Mouse (Mus musculus) embryo, embryonic 11.5 days (tissue): ENCODE results near the gene Flnb.

Source experiments
- DNase-seq: peaks from one replicate; pipeline ENCODE4 v3.0.0-alpha.2; 2012; ENCODE audit warnings: low read depth, low spot score

Flnb gene

DNA sequence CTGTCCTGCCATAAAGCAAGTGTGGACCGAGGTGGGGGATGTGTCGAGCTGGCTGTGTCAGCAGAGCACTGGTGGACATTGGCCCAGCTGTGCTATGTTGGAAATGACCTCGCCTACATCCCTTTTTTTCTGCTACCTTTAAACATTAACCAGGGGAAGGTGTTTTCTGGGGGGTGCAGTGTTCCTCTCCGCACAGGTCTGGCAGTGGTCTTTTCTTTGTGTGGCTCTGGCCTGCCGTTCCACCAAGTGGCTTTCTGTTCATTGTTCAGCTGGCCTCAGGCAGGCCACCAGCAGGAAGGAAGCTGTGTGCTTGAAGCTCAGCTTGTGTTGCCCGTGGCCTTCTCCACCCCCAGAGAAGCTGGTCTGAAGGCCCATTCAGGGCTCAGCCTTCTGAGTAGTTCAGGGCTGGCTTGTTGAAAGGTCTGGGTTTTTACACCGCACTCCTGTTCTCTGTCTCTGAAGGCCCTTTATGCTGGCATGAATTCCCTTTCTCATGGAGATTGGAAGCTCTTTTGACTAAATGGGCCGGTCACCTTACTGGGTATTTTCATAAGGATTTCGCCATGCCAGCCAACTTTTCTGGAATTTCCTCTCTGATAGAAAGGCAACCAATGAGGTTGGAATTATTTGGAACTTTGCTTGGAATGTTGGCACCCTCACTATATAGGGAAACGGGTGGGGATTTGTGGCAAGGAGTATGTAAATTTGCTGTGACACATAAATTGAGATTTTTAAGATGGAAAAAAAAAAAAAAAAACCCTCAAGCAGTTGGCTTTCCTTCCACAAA, 8.6 kb downstream of the Flnb start:
- DNase-seq: no peak

GRCm38 (mm10) chr14:7829181-7829580, 11.4 kb downstream of the Flnb start:
- no peak for DNase-seq

DNA sequence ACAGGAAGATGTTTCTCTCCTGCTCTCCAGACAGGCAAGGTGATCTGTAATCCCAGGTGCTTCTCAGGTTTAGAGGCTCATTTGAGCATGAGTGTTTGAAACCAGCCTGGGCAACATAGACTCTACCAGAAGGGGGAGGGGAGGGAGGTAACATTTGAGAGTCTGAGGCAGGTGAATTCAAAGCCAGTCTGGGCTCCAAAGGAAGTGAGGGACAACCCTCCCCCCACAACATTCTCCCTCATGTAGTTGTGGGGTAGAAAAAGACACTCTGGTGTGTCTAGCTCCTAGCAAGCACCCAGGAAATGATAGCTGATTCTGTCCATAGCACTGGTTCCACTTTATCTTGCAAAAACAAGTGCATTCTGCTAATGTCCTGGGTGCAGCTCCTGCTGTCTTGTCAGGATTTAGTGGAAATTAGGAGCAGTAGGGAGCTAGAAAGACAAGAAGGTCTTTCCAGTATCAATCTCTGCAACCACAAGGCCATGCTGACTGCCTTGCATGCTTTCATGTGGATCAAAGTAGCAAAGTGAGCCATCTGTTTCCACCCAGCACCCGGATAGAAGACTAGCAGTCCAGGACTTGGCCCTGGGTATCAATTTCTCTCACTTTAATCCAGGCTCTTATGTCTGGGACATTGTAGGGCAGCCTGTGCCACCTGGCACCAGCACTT, 14.1 kb downstream of the Flnb start:
- no peak for DNase-seq

DNA sequence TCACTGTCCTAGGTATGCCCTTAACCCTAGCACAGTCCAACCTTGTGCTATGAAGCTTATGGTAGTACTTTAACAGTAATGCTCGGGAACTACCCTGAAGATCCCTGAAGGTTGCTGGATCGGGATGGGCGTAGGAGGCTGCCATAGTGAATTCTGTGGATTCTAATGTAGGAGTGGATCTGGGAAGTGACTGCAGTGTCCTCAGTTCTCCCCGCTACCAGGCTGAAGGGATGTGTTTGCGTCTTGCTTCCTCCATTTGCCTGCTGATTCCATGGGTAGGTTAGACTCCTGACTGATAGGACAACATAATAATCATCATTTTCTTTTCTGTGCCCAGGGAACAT, 14.7 kb downstream of the Flnb start:
- DNase-seq: no peak

GRCm38 (mm10) chr14:7833458-7833857, 15.7 kb downstream of the Flnb start:
- no peak for DNase-seq

DNA sequence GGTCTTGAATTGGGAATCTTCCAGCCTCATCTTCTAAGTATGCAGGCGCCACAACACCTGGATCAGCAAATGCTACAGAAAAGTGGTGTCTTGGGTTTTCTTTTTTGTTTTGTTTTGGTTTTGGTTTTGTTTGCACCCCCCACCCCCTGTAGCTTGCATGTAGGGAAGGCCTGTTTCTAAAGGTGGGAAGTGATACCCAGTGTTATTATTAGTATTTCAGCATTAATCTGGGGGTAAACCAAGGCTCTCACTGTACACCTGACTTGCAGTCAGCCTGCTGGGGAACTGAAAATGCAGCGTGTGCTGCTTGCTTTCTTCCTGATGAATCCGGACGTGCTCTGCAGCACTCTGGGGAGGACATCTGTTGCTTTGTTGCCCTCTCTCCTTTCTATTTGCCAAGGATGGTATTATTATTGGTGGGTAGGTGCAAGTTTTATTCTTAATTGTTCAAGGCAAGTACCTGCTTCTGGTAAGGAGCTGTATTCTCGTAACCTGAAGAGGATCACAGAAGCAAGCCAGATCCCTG, 20.9 kb downstream of the Flnb start:
- DNase-seq: no peak

DNA sequence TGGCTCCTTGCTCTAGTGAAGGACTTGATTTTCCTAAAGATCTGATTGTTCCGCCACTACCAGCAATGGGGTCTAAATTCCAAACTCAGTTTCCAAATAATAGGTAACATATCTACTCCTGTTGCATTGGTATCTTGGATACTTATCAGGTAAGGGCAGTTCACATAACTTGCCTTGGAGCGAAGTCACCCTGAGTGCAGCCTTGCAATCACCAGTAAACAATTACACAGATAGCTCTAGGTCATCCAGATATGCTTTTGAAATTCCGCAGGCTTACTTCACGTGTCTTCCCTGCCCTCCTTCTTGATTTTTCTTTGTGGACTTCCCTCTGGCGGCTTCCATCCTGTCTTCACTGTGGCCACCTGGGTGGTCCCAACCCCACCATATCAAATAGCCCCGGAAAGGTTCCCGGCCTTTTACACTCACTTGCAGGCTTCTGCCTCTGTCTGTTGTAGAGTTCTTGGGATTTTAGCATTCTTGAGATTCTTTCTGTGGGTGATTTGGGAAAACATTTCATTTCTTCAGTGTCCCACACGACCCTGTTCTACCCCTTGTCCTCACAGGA, 22.3 kb downstream of the Flnb start:
- DNase-seq: no peak

- no peak for DNase-seq
Observed at GRCm38 (mm10) chr14:7842631-7843332, 25.0 kb downstream of the Flnb start.

- no peak for DNase-seq
Observed at GRCm38 (mm10) chr14:7846696-7847095, 28.9 kb downstream of the Flnb start.

GRCm38 (mm10) chr14:7847746-7848232, 30.0 kb downstream of the Flnb start:
- DNase-seq: no peak

GRCm38 (mm10) chr14:7850913-7851312, 33.2 kb downstream of the Flnb start:
- DNase-seq: no peak

GRCm38 (mm10) chr14:7851543-7852065, 33.8 kb downstream of the Flnb start:
- DNase-seq: no peak

DNA sequence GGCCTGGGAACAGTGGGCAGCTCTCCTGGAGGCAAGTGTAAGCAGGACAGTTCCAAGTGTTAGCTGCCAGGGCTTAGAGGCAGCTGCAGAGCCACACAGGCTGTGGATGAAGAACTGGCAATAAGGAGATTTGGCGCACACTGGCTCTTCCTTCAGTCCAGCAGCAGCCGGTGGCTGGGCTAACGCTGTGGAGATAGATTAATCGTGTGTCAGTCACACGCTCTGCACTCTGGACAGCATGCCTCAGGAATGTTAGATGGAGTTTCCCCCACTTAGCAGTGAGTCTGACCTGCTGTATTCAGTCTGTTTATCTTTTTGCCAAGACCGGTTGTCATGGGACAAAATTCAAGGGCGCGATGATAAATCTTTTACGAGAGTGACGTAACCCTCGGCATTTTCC, 35.9 kb downstream of the Flnb start:
- DNase-seq: no peak

GRCm38 (mm10) chr14:7854366-7854765, 36.6 kb downstream of the Flnb start:
- no peak for DNase-seq

- DNase-seq: no peak
Observed at GRCm38 (mm10) chr14:7855101-7855500, 37.3 kb downstream of the Flnb start.

DNA sequence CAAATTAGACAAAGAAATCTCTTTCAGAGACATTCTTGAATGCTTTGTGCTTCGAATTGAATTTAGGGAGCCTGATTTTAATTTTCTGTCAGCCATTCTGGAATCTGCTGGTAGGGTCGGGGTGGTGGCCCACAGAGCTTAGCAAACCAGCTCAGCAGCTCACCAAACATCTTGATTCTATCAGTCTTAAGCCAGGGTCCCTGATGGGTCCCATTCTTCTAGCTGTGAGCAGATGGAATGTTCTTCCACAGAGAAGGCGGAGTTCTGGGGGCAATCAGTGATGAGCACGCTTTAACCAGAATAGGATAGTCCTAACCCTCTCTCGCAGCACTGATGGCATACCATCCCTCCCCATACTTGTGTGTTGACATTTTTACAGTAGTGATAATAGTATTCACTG, 37.7 kb downstream of the Flnb start:
- DNase-seq: no peak

DNA sequence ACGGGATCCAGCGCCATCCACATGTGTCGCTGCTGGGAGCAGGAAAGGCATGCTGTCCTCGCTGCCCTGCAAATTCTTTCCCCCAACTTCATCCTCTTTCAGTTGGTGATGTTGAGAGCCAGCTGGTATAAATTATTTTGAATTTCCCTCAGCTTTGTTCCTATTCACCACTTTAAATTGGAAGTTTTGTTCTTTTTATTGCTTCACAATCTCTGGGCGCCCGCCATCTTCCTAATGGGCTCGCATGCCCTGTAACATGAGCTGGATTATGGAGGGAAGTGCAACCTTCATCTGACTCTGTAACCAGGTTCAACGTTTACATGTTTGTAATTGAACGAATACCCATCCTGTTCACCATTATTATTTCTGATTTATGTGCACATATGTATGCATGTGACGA, 38.6 kb downstream of the Flnb start:
- DNase-seq: no peak

DNA sequence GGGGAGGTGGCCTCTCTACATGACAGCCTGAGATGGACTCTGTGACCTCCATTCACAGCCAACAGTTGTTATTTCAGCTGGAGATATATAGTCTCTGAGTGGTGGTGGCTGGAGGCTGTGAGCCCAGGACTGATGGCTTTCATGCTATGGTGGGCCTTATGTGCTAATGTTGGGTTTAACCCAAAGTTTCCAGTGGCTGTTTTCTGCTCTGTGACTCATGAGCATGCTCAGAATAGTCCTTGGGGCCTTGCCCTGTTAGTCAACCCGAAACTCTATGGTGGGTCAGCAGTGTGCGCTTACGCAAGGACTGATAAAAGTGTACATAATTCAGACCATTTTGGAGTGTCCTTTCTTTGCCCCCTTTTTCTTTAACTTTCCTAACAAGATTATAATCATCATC, 40.1 kb downstream of the Flnb start:
- DNase-seq: no peak

DNA sequence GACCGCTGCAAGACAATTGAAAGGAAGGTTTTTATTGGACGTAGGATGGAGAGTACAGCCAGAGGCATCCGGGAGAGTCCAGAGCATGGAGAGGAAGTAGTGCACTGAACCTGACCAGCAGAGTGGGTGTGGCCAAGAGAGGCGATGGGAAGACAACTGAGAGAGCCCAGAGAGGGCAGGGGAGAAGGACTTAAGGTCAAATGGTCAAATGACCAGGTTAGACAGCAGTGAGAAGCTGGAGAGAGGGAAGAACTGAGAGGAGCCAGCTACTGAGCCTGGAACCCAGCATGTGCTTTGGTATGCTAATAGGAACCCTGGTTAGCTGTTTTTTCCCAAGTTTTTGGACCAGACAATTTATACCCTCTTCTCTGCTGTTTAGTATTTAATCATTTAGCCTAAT, 40.7 kb downstream of the Flnb start:
- no peak for DNase-seq

DNA sequence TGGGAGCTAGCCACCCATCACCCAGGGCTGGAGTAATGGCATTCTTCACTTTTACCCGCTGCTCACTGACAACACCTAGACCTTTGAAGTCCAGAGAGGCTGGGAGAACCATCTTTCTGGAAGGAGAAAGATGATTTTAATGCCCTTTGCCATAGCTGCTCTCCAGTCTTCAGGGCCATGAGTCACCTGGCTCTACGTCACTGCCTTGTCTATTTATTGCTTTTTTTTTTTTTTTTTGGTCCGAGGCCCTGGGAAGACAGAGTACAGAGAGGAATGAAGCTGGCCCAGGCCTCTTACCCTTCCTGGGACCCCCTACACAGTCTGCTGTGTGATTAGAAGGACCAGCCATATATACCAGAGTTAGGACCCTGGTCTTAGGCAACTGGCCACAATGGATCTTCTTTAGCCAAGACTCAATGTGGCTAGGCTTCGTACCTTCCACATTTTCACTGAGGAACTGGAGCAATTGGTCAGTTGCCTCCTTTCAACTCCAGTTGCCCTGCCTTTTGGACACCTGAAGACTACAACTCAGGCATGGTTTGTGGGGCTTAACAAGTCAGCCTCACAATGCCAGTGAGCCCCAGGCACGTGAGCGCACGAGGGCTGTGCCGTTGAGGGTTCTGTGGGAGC, 42.9 kb downstream of the Flnb start:
- no peak for DNase-seq

GRCm38 (mm10) chr14:7861275-7861674, 43.5 kb downstream of the Flnb start:
- no peak for DNase-seq
